Mouse (Mus musculus) ES-CJ7 (cell line): ENCODE results near the gene Prr7.
A peak's percentile ranks its signal among the peaks of the same experiment; 100 is the strongest.
"Not testable (repeated sequence)": the region's sequence is repeated elsewhere in the genome, so short reads cannot be mapped to it uniquely, and the experiment has no call there.

Experiments used
- DNase-seq: peaks from one replicate; pipeline ENCODE4 v3.0.0; 2011; ENCODE audit warnings: low read depth, low spot score

The Prr7 gene

GRCm38 (mm10) chr13:55464027-55464884, at the start of gene Prr7:
Gene Prr7 (plus strand): TSS chr13:55464267.
- peak; percentile 62 for DNase-seq

DNA sequence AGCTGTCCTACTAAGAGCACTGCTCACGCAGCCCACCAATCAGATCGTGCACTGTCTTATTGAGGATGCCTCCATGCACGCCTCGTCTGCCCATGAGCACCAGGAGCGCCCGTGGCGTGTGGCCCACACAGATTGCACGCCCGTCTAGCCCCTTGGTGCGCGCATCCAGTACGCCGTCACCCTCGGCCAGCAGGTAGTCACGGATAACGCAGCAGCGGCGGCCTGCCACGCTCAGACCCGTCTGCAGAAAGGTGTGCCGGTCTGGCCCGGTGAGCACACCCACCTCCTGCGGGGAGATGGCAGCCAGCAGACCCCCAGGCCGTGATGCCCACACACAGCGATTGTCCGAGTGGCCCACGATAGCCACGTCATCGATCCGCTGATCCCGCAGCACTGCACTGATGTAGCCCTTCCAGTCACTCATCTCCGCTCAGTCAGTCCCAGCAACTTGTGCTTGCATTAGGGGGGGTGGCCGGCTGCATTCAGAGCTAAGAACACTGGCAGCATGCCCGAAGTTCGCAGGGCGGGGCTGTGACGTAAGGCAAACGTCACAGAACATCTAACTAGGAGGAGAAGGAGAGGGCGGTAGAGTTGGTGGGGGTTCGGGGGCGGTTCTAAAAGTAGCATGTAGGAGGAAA, 49.2 kb upstream of the Prr7 start, which contains the start of gene Pfn3:
TSS of gene Pfn3 (minus strand) at position 490 of the 638 bp plus-strand sequence.
- peak; percentile 64 for DNase-seq

GRCm38 (mm10) chr13:55418004-55418403, 46.1 kb upstream of the Prr7 start:
- peak; percentile 81 for DNase-seq

DNA sequence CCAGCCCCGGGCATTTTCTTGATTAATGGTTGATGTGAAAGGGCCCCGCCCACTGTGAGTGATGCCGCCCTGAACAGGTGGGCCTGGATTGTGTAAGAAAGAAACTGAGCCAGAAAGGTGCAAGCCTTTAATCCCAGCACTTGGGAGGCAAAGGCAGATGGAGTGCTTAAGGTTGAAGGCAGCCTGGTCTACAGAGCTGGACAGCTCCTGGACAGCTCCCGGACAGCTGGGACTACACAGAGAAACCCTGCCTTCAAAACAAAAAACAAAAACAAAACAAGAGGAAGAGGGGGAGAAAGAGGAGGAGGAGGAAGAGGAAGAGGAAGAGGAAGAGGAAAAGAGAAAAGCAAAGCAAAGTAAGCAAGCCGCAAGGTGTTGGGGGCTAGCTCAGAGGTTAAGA, 44.9 kb upstream of the Prr7 start:
- DNase-seq = no peak

DNA sequence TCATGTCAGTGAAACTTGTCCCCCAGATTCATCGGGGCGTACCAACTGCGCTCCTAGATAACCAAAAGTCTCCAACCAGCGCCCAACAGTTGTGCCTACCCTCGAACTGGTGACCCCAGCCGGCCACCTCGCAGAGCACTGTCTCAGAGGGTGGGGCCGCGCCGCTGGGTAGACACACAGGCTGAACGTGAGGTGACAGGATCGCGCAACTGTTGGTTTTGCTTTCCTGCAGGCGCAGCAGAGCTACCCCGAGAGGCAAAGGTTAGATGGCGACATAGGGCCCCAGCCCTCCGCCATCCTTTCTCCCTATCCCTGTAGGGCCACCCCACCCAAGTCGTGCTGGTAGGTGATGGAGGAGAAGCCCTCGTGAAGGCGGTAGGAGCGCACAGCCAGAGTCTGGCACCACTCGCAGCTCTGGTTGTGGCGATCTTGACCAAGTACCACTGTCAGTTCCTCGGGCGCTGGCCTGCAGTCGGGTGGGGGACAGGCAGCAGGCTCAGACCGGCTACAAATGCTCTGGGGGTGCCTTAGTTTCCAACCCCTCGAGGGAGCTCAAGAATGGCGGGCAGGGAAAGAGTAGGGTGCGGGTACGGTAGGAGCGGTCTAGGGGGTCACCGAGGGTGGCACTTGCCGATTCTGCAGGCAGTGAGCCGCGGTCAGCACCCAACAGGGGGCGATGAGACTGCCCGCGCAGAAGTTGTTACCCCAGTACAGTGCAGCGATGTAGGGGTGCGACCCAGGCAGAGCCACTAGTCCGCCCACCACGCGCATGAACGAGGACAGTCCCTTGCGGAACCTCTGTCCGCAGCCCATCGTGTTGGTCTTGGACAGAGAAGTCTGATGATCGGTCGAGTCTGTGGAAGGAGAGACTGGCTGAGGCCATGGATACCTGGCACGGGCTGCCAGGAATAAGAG, 43.8 kb upstream of the Prr7 start:
- DNase-seq = no peak

DNA sequence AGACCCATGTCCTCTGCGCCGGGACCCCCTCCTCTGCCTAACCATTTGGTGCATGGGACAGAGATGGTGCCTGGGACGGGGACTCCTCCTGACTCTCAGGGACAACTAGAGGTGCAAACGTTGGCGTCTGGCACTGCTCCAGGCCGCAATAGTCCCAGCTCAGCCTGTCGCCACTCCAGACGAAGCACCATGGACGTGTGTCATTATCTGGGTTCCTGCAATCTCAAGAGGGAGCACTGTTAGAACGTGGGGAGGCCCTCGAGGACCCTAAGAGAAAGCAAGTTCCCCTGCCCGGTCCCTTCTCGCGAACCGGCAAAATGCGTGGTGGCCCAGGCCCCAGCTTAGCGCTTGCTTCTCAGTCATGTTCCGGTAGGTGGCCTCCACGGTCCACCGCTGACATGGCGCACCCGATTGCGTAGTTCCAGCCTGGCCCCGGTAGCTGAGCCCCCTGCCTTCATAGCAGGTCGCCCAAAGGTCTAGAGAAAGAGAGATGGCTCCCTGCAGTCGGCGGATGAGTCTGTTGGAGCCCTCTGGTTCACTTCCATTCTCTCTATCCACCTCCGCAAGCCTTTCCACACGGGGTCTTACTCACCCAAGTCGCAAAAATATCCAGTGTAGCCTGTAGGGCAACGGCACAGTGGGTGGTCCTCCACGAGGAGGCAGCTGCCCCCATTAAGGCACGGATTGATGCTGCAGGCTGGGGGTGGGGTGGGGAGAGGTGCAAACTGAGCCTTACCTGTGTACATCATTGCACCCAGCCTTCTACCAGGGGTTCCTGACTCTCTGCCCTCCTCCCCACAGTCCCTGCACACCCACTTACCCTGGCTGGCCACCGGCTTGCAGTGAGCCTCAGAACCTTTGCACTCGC, 42.9 kb upstream of the Prr7 start:
- peak; percentile 30 for DNase-seq

DNA sequence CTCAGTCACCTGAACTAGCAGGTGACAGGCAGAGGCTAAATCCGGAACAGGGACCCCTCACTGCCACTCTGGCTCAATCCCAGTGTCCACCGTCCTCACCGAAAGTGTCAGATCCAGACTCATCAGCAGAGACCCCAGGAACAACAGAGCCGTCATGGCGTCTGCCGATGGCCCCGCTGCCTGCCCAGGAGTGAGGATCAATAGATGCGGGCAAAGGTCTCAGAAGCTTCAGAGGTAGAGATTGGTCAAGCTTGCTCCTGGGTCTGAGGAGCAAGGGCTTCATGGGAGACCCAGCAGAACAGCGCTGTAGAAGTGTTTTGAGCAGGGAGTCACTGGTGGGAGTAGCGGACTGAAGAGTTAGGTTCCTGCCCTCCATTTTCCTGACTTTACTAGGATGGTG, 37.5 kb upstream of the Prr7 start, which contains the start of gene F12:
TSS of gene F12 (minus strand) at position 181 of the 400 bp plus-strand sequence.
- DNase-seq = no peak

- DNase-seq = no peak
Measured at GRCm38 (mm10) chr13:55429226-55429888, 34.7 kb upstream of the Prr7 start.

- no peak for DNase-seq
Measured at GRCm38 (mm10) chr13:55430566-55430965, 33.5 kb upstream of the Prr7 start.

GRCm38 (mm10) chr13:55431889-55432685, 32.0 kb upstream of the Prr7 start:
- DNase-seq = no peak

GRCm38 (mm10) chr13:55437111-55437629, 26.9 kb upstream of the Prr7 start:
- not testable (repeated sequence) for DNase-seq

DNA sequence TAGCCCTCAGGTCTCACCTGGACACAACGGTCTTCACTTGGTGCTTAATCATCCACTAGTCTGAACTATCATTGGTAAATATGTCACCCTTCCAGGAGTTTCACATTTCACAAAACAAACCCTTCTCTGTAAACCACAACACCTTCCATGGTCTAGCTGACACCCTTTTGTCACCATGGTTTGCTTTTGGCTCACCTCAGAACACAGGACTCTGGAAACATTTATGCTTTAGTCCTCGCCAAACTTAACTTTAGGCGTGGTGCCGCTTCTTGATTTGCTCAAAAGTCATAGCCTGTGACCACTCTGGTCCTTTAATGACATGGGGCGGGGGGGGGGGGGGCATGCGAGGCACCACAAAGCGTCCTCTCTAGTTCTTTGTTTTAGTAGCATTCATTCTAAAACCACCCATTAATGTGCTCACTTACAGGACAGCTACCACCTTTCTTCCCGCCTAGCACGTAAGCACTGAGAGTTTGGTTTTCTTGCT, 20.2 kb upstream of the Prr7 start:
- DNase-seq = no peak

- DNase-seq = peak; percentile 94
Measured at GRCm38 (mm10) chr13:55444286-55444936, 19.7 kb upstream of the Prr7 start.

DNA sequence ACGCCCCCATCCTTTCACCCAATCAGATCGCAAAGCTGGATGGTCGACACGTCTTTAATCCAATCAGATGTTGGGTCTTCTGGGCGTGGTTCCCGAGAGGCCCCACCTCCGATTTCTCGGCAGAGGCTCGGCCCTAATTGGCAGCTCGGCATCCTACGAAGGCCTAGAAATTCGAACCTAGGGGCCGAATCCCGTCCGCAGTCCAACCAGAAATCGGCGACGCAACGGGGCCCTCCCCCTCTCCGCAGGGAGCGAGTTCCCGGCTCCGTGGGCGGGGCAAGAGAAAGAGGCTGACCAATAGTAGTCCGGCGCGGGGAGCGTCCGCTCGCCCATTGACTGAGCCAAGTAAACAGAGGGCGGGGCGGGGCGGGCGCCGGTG, 19.1 kb upstream of the Prr7 start, which contains the start of gene Grk6:
TSS of gene Grk6 (plus strand) at position 136 of the 379 bp plus-strand sequence.
- DNase-seq = peak; percentile 99

DNA sequence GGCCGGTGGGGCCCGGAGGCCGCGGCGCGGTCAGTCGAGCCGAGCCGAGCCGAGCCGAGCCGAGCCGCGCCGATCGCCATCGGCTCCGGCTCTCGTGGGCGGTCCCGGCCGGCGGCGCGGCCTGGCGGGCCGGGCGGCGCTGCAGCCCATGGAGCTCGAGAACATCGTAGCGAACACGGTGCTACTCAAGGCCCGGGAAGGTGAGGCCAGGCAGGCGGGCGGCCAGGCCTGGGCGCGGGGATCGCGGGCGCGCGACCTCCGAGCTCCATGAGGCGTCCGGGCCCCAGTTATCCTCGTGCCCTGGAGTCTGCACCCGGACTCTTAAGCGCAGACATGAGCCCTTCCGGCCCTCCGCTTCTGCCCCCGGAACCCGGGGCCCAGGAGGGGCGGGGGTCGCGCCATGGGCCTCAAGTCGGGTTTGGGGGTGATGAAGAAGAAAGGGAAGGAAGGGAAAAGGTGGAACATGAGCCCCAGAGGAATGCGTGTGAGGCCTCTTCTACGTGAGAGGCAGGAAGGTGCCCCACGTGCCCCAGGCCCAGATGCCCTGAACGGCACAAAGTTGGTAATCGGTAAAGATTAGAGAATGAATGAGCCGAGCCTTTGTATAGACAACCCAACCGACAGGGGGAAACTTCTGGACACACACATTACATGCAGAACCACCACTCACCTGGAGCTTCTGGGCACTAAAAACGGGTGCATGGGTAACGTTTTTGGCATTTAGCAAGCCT, 18.5 kb upstream of the Prr7 start:
- no peak for DNase-seq

DNA sequence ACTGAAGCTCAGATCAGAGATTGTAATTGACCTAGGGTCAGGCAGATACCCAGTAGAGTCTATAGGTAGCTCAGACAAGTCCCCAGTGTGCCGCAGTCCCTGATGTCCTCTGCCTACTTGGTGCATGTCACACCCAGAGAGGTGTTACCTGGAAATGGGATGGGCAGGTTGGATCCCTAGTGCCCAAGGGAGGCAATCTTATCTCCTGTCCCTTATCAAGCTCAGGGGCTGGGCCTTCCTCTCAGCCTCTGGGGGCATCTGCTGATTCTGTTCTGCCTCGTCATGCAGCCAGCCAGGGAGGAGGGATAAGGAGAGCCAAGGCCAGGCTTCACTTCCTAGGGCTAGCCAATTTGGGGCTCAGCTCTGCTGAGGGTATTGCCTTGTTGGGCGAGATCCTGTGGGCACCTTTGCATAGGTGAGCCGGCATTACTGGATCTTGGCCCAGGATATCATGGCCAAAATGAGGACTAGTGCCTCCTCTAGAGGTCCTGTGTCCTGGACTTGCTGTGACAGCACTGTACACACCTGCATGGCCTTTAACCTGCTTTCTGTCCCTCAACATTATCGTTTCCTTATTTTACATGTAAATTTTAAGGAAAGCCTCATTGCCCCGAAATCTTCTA, 17.5 kb upstream of the Prr7 start:
- no peak for DNase-seq

DNA sequence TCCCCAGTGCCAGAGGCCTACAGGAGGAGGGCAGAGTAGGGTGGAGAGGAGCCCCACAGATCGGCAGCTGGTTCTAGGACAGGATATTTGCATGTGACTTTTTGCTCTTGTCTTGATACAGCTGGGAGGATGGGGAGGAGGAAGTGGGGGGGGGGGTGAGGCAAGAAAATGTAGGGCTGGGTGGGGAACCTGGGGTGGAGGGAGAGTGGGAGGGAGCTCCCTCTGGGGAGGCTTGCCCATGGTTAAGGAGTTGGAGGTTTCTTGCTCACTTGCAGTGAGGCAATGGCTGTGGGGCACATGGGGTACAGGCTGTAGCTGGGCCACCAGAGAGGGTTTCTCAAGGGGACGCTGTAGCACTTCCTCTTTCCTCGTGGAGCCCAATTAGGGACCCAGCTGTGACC, 16.5 kb upstream of the Prr7 start:
- DNase-seq = no peak
